Mouse (Mus musculus): ENCODE measurements around the gene Slc13a3. TPM values are rescaled to one million over a fixed set of nuclear protein-coding genes. Genes with fewer than 3 reads are reported as not detected.

Slc13a3 gene
- polyA plus RNA-seq, 1 experiment from 2014 or later: 2.4 TPM

DNA sequence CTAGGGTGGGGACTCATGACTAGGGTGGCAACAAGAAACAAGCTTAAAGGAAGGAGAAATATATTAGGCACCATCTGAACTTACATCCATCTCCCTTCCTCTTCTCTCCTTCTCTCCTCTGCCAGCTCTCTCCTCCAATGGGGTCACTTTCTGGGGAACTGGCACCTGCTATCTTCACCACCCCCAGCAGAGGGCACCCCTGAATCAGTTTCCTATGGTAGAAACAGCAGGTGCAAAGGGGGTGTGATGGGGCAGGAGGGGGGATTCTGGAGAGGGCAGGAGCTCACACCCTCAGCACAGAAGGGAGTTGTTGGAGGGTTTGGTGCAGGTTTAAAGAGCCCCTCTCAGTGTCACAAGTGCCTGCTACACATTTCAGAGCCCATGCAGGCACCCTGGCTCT, 23.2 kb upstream of the Slc13a3 start:
- Histone ChIP-seq H3K9me3 (no peaks in the 10 kb centered on the region), H3K9ac (replicated peaks) (no peak overlapping the region), H3K4me3 (no peak overlapping the region), H3K36me3 (no peaks in the 10 kb centered on the region), H3K27me3 (peaks cover 3% of the 10 kb centered on the region; the same call in 1 of the 2 replicates), H3K27ac (replicated peaks) (no peak overlapping the region), H3K4me1 (peaks cover 24% of the 10 kb centered on the region), H3K4me2 (replicated peaks) (no peak overlapping the region)
- ATAC-seq (ENCODE audit: low FRiP score, low read depth): no peak

DNA sequence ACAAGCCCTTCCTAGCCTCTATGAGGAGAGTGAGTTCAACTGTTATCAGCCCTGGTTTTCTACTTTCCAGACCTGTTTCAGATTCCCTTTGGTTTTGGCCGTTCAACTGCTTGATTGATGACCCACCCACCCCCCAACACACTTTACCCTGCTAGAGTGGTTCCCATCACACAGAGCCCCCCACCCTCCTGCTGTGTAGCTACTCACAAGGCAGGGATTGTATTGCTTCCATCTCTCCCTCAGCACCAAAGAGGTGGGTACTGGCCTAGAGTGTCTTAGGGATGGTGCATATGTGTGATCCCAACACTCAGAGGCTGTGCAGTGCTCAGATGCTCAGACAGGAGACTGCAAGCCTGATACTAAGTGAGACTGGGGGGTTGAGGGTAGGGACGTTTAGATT, 21.5 kb upstream of the Slc13a3 start:
- Histone ChIP-seq H3K9ac (replicated peaks) (no peak overlapping the region), H3K36me3 (peaks cover 15% of the 10 kb centered on the region), H3K27me3 (0 out of 2 replicates have a peak, but pooled peaks cover 3% of the 10 kb centered on the region), H3K9me3 (no peaks in the 10 kb centered on the region), H3K27ac (replicated peaks) (peak overlapping the region; percentile 88), H3K4me3 (no peak overlapping the region), H3K4me1 (peaks cover 24% of the 10 kb centered on the region), H3K4me2 (replicated peaks) (peak overlapping the region; percentile 84)
- 60% methylated on average over 2 of the region's 2 CpGs for WGBS
- no peak for ATAC-seq (ENCODE audit: low FRiP score, low read depth)

DNA sequence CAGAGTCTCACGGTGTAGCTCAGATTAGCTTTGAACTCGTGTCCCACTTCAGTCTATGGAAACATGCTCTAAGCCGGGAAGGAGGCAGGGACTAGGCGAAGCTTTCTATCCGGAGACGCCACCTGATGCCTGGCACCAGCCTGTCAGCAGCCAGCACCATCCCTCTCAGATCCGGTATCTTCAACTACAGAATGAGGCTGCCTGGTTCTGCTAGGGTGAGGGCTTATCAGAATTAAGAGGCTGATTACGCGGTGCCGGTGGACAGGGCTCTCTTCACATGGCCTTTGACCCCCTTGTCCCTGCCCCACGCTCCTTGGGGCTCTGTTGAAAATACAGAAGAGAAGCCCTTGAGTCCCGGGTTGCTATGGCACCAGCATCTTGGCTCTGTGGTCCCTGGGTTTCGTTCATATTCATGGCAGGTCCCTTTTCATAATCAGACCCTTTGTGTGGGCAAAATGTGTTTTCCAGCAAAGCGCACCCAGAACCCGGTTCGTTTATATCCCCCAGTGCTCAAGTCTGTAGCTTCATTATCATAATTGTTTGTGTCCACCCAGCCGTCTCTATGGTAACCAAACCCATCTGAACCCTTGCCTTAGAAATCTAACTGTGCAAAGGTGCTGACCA, 20.7 kb upstream of the Slc13a3 start:
- peaks cover 20% of the 10 kb centered on the region for H3K36me3 ChIP-seq
- H3K4me1 ChIP-seq: peaks cover 24% of the 10 kb centered on the region
- H3K9me3 ChIP-seq: no peaks in the 10 kb centered on the region
- peak overlapping the region; percentile 88 for H3K27ac ChIP-seq (replicated peaks)
- H3K9ac ChIP-seq (replicated peaks): peak overlapping the region; percentile 83
- WGBS: 6% methylated on average over 17 of the region's 17 CpGs
- H3K4me2 ChIP-seq (replicated peaks): peak overlapping the region; percentile 84
- H3K4me3 ChIP-seq: peak overlapping the region; percentile 80
- H3K27me3 ChIP-seq: 0 out of 2 replicates have a peak, but pooled peaks cover 3% of the 10 kb centered on the region
- ATAC-seq (ENCODE audit: low FRiP score, low read depth): peak; percentile 70

DNA sequence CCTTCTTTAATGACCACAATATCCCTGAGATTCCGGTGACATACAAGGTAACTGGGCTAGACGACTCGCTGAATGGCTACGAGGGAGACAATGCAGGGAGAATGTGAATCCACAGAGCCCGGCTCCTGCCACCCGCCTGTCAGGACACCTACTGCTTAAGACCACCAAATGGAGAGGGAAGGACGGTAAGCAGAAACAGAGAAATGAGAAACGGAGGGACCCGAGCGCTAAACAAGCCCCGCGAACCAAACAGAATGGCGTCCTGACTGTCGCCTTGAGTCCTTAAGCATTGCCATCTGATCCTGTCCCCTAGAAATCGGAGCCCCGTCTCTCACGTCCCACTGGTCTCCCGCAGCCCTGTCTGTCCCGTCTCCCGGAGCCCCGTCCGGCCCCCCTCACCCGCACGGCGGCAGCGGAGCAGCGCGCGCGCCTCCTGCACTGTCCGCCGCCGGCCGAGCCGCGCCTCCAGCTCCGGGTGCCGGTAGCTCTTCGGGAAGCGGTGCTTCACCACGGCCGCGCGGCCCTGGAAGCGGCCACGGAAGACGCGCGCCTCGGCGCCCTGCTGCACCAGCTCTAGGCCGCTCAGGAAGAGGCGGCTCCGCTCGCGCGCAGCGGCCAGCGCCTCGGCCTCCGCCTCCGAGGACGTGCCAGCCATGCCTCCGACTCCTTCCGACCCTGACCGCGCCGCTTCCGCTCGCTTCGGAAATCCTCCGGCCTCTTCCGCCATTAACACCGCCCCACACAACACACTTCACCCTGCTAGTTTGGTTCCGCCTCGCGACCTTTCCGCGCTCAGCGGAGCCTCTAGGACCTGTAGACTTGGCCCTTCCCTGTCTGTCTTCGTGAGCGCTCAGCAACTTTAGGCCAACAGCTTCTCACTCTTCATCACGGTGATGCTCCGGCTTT, 19.9 kb upstream of the Slc13a3 start, which contains the start of gene Trp53rka:
Gene Trp53rka (minus strand): TSS at position 677 of the 906 bp plus-strand sequence.
- Histone ChIP-seq H3K4me3 (peak within 1 kb of the TSS; percentile 80), H3K9ac (replicated peaks) (peak within 1 kb of the TSS; percentile 83), H3K27me3 (0 out of 2 replicates have a peak, but pooled peaks cover 3% of the 10 kb centered on the region), H3K27ac (replicated peaks) (peak within 1 kb of the TSS; percentile 88), H3K4me1 (peaks cover 24% of the 10 kb centered on the region), H3K36me3 (peaks cover 20% of the 10 kb centered on the region), H3K9me3 (no peaks in the 10 kb centered on the region), H3K4me2 (replicated peaks) (peak within 1 kb of the TSS; percentile 84)
- WGBS: 1% methylated on average over 52 of the region's 84 CpGs
- peak; percentile 86 for ATAC-seq (ENCODE audit: low FRiP score, low read depth)

DNA sequence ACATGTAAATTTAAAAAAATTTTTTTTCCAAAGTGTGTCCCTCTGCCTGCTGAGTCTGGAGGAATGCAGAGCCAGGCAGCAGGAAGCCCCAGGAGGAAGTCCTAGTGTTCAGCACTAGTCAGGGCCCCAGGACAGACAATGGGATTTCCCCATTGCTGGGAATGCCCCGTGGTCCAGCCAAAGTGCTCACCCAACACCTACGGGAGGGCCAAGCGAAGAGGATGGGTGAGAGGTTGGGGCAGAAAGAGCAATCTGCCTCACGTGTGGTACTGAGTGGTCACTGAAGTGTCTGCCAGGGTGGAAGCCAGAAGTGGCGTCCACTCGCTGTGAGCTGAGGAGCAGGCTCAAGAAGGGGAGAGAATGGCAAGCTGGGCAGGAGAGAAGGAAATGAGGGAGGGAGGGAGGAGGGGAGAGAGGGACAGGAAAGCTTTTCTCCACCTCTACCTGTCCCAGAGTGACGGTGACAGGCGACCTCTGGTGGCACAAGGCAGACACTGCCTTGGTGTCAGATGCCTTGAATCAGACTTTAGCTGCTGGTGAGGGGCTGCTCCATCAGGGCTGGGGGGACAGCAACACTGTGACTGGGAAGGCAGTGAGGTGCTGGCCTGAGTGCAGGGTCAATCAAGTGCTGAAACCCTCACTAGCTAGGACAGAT, 14.0 kb upstream of the Slc13a3 start:
- Histone ChIP-seq H3K36me3 (peaks cover 20% of the 10 kb centered on the region), H3K4me2 (replicated peaks) (no peak overlapping the region), H3K4me3 (no peak overlapping the region), H3K27ac (replicated peaks) (no peak overlapping the region), H3K27me3 (no peaks in the 10 kb centered on the region), H3K9ac (replicated peaks) (no peak overlapping the region), H3K9me3 (no peaks in the 10 kb centered on the region), H3K4me1 (peaks cover 13% of the 10 kb centered on the region)
- ATAC-seq (ENCODE audit: low FRiP score, low read depth): peak; percentile 27; the same call in 1 of the 2 replicates
- WGBS: 33% methylated on average over 8 of the region's 8 CpGs

DNA sequence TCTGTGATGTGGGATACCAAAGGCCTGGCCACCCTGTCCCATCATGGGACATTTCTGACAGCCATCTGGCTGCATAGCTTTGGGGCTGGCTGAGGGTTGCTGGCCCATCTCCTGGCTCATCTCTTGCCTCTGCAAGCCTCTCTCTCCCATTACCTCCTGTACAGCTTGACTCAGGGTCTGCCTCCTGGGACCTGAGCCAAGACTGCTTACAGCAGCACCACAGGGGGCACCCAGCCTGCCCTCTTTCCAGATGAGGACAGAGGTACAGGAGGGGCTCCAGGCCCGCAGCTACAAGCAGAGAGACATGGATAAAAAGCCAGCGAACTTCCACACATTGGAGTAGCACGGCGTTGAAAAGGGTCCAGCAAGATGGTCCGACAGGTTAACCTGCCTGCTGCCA, 13.4 kb upstream of the Slc13a3 start:
- Histone ChIP-seq H3K4me3 (no peak overlapping the region), H3K36me3 (peaks cover 20% of the 10 kb centered on the region), H3K4me2 (replicated peaks) (no peak overlapping the region), H3K9me3 (no peaks in the 10 kb centered on the region), H3K9ac (replicated peaks) (no peak overlapping the region), H3K27ac (replicated peaks) (no peak overlapping the region), H3K4me1 (peaks cover 10% of the 10 kb centered on the region), H3K27me3 (no peaks in the 10 kb centered on the region)
- WGBS: 77% methylated on average over 5 of the region's 5 CpGs
- ATAC-seq (ENCODE audit: low FRiP score, low read depth): no peak

DNA sequence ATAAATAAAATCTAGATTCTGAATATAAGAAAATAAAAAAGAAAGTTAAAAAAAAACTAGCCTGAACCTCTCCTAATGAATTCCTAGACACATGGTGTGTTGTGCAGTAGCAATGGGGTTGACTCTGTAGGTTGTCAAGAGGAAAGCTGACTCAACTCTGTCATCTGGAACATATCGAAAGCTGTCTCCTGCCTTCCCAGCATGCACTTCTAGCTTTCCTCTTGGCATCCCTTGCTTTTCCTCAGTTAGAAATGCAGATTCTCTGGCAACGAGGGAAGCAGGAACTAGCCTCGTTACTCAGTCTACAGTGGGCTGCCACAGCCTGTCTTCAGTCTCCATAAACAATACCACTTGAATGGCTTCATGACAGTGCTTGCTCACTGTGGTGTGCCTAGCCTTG, 12.8 kb upstream of the Slc13a3 start:
- Histone ChIP-seq H3K36me3 (peaks cover 18% of the 10 kb centered on the region), H3K9me3 (no peaks in the 10 kb centered on the region), H3K27ac (replicated peaks) (no peak overlapping the region), H3K4me1 (peaks cover 10% of the 10 kb centered on the region), H3K27me3 (no peaks in the 10 kb centered on the region), H3K4me2 (replicated peaks) (no peak overlapping the region), H3K9ac (replicated peaks) (no peak overlapping the region), H3K4me3 (no peak overlapping the region)
- ATAC-seq (ENCODE audit: low FRiP score, low read depth): no peak
- WGBS: 84% methylated on average over 3 of the region's 3 CpGs

DNA sequence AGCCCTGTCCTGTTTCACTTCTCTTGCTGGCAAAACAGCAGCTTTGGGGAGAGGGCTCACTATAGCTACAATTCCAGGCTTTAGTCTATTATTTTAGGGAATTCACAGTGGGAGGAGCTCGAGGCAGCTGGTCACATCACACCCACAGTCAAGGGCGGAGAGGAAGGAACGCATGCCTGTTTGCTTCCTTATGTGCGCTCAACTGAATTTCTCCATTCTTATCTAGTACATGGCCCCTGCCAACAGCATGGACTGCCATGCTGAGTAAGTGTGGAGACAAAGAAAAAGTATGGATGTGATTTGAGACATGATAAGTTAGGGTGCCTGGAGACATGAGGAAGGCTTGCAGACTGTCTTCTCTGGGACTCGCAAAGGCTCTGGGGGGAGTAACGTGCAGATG, 11.1 kb upstream of the Slc13a3 start:
- Histone ChIP-seq H3K4me2 (replicated peaks) (no peak overlapping the region), H3K4me1 (peaks cover 10% of the 10 kb centered on the region), H3K36me3 (peaks cover 2% of the 10 kb centered on the region; the same call in 1 of the 2 replicates), H3K9me3 (no peaks in the 10 kb centered on the region), H3K9ac (replicated peaks) (0 out of 2 replicates have a peak overlapping the region, but pooled peaks have one; percentile 20), H3K27me3 (no peaks in the 10 kb centered on the region), H3K27ac (replicated peaks) (no peak overlapping the region), H3K4me3 (no peak overlapping the region)
- WGBS: 70% methylated on average over 6 of the region's 6 CpGs
- ATAC-seq (ENCODE audit: low FRiP score, low read depth): no peak

DNA sequence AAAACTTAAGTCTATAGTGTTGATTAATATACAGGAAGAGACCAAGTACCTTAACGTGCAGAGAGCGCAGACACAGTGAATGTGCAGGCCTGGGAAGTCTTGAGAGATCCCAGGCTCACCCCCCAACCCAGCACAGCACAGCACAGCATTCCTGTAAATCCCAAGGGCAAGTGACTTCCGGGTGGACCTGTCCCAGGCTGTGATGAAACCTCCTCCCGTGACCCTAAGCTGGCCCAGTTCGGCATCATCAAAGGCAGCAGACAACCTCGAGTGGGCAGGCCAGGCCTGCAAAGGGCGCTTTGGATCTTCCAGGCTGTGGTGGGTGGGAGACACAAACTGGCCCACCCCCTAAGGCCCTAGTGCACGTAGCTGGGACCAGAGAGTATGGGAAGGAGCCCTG, 9.0 kb upstream of the Slc13a3 start:
- ATAC-seq (ENCODE audit: low FRiP score, low read depth): no peak
- H3K27me3 ChIP-seq: no peaks in the 10 kb centered on the region
- 63% methylated on average over 8 of the region's 8 CpGs for WGBS
- H3K4me3 ChIP-seq: no peak overlapping the region
- H3K9me3 ChIP-seq: no peaks in the 10 kb centered on the region
- H3K4me1 ChIP-seq: peaks cover 9% of the 10 kb centered on the region
- no peak overlapping the region for H3K27ac ChIP-seq (replicated peaks)
- H3K36me3 ChIP-seq: no peaks in the 10 kb centered on the region
- no peak overlapping the region for H3K9ac ChIP-seq (replicated peaks)
- no peak overlapping the region for H3K4me2 ChIP-seq (replicated peaks)

DNA sequence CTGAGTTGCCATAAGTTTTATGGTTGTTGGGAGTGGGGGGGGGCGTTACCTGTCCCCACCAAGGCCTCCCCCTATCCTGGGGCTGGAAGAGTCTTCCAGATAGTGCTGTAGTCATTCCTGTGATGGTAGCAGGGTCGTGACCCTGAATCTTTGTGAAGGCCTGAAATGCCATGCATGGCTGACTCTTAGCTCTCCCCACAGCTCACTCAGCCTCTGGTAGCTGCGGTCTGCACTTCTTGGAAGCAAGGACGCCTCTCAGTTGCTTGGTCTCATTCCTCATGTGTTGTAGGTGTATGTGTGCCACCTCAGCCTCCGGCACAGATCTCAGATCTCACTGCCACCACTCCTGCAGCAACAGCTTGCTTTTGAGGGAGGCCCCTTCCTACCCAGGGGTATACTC, 2.8 kb upstream of the Slc13a3 start:
- 46% methylated on average over 5 of the region's 5 CpGs for WGBS
- H3K36me3 ChIP-seq: no peaks in the 10 kb centered on the region
- H3K27ac ChIP-seq (replicated peaks): no peak overlapping the region
- peaks cover 32% of the 10 kb centered on the region for H3K27me3 ChIP-seq
- no peak overlapping the region for H3K4me2 ChIP-seq (replicated peaks)
- no peak for ATAC-seq (ENCODE audit: low FRiP score, low read depth)
- H3K9me3 ChIP-seq: no peaks in the 10 kb centered on the region
- no peak overlapping the region for H3K9ac ChIP-seq (replicated peaks)
- no peak overlapping the region for H3K4me3 ChIP-seq
- peaks cover 7% of the 10 kb centered on the region for H3K4me1 ChIP-seq

DNA sequence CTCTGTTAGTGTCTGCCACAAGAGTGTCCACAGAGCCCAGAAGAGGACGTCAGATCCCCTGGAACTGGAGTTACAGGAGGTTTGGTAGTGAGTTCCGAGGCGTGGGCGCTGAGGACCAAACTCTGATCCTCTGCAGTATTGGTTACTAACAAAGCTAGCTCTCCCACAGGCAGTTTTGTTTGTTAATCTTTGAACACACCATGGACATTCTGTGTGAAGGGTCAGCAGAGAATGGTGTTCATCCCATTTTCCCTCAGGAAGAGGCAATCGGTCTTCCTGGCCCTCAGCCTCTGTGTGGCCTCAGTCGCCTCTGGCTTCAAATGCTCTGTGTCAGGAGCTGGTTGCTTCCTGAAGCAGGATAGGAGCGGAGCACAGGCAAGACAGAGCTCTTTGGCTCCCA, 2.4 kb upstream of the Slc13a3 start:
- no peaks in the 10 kb centered on the region for H3K9me3 ChIP-seq
- H3K4me1 ChIP-seq: peaks cover 7% of the 10 kb centered on the region
- H3K36me3 ChIP-seq: no peaks in the 10 kb centered on the region
- ATAC-seq (ENCODE audit: low FRiP score, low read depth): no peak
- no peak overlapping the region for H3K27ac ChIP-seq (replicated peaks)
- H3K27me3 ChIP-seq: peaks cover 32% of the 10 kb centered on the region
- H3K4me3 ChIP-seq: no peak overlapping the region
- H3K9ac ChIP-seq (replicated peaks): no peak overlapping the region
- WGBS: 75% methylated on average over 7 of the region's 7 CpGs
- no peak overlapping the region for H3K4me2 ChIP-seq (replicated peaks)

DNA sequence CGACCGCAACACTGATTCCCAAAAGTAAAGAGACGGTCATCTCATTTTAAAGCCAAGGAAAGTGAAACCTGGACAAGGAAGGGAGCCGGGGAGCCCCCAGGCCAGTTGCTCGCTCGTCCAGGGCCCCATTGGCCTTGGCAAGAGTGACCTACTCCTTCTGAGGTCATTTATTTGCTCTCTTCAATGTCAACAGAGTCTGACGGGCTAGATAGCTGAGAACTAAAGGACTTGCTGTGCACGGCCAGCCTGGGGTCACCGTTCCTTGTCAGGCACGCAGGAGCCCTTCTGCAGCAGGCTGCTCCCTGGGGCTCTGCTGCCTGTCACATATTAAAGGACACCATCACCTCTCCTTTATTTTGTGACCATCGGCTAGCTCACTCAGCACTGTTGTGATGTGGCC, 1.1 kb downstream of the Slc13a3 start:
- Histone ChIP-seq H3K4me1 (peaks cover 16% of the 10 kb centered on the region), H3K4me3 (no peak overlapping the region), H3K4me2 (replicated peaks) (no peak overlapping the region), H3K9me3 (no peaks in the 10 kb centered on the region), H3K36me3 (no peaks in the 10 kb centered on the region), H3K9ac (replicated peaks) (no peak overlapping the region), H3K27ac (replicated peaks) (no peak overlapping the region), H3K27me3 (peaks cover 32% of the 10 kb centered on the region)
- no peak for ATAC-seq (ENCODE audit: low FRiP score, low read depth)
- WGBS: 73% methylated on average over 11 of the region's 11 CpGs
